Mouse (Mus musculus): Measurements from ENCODE around the gene Fam69a. TPM values are rescaled to one million over a fixed set of nuclear protein-coding genes. Genes with fewer than 3 reads are reported as not detected.

Fam69a gene
- polyA plus RNA-seq, 1 experiment from 2014 or later: 24.5 TPM

Other genes with a start within 250 kb of the Fam69a start
- gene Ube2d2b, start 157.0 kb downstream of the Fam69a start, polyA plus RNA-seq (2014; fragmentation: Nextera tagmentation; extraction: Ambion mirVana): 0.14 and 0.38 TPM in 2 replicates
- gene Evi5, start 112.0 kb downstream of the Fam69a start, polyA plus RNA-seq (2014; fragmentation: Nextera tagmentation; extraction: Ambion mirVana): 63.6 and 69.7 TPM in 2 replicates
- gene Rpl5, start 86.6 kb downstream of the Fam69a start, polyA plus RNA-seq (2014; fragmentation: Nextera tagmentation; extraction: Ambion mirVana): 74.8 and 83.7 TPM in 2 replicates
- gene Mtf2, start 78.6 kb upstream of the Fam69a start, polyA plus RNA-seq (2014; fragmentation: Nextera tagmentation; extraction: Ambion mirVana): 96.6 and 108 TPM in 2 replicates
- 41.4 and 47.2 TPM in 2 replicates for gene Tmed5, start 145.5 kb upstream of the Fam69a start, polyA plus RNA-seq (2014; fragmentation: Nextera tagmentation; extraction: Ambion mirVana)
- 8.6 and 11.1 TPM in 2 replicates for gene Ccdc18, start 145.8 kb upstream of the Fam69a start, polyA plus RNA-seq (2014; fragmentation: Nextera tagmentation; extraction: Ambion mirVana)